Mouse (Mus musculus) frontal cortex, postnatal 25 days (tissue): ENCODE data around the gene Speer2.

ENCODE experiments used
- DNase-seq, 2 experiments: peaks; one replicate each; pipeline ENCODE4 v3.0.0; 2022; ENCODE audit warnings: low spot score in 2 of 2

Gene Speer2

DNA sequence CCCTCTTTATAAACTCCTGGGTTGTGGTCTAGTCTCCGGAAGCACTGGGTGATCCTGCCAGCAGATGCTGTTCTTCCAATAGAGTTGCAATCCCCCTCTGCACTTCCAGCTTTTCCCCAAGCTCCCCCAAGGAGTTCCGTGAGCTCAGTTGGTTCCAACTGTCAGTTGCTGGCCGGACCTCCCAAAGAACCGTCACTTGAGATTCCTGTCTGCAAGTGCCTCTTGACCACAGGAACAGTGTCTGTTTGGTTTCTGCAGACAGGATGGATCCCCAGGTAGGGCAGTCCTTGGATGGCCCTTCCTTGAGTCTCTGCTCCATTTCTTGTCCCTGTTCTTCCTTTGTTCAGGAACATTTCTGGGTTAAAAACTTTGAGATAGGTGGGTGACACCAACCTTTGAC lies at the start of gene Speer2:
Gene Speer2 (minus strand): TSS at position 101 of the 400 bp plus-strand sequence.
- DNase-seq, result no peak

GRCm38 (mm10) chr16:69904303-69904702 lies 40.8 kb upstream of the Speer2 start:
- no peak for DNase-seq

GRCm38 (mm10) chr16:69880712-69881111 lies 17.2 kb upstream of the Speer2 start:
- DNase-seq, result no peak

GRCm38 (mm10) chr16:69836628-69837027 lies 26.9 kb downstream of the Speer2 start:
- DNase-seq, result no peak

- DNase-seq, result no peak
Measured at GRCm38 (mm10) chr16:69813652-69814051, 49.9 kb downstream of the Speer2 start.
